Mouse (Mus musculus): ENCODE results near the gene Rabl3.

The Rabl3 gene

GRCm38 (mm10) chr16:37546312-37546711 is 6.6 kb downstream of the Rabl3 start:
- no peak for DNase-seq (ENCODE audit: low spot score)

DNA sequence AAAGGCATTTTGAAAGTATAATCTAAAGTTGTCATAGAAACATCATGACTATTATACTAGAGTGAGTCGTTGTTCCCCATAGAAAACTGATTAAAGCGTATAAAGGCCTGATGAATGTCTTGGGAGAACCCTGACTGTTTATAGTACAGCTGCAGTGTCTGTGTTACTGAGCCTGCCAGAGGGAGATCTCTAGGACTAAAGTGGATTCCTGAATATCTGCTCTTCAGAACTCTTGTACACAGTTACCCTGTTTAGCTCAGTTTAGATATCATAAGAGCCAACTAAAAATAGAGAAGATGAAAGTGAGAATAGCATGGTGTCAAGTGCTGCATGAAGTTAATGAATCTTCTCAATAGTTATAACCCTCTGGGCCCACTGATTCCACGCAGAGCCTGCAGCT is 10.6 kb downstream of the Rabl3 start:
- DNase-seq (ENCODE audit: low spot score): no peak

DNA sequence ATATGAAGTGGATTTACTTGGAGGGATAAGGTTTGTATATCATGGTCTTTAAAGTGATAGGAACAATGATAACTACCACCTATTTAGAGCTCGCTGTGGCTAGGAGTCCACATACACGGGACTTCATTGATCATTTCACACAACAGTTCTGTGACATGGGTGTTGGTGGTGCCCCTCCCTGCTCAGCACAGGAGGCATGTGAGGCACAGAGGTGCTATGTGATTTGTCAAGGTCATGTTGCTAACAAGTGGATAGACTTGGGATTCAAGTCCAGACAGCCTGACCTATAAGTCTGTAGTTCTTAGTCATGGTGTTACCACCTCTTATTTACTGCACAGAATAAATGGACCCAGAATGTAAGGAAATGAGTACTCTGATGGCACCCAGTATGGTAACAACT is 11.3 kb downstream of the Rabl3 start:
- DNase-seq (ENCODE audit: low spot score): no peak

- DNase-seq (ENCODE audit: low spot score): no peak
Measured at GRCm38 (mm10) chr16:37552824-37553223, 13.1 kb downstream of the Rabl3 start.

DNA sequence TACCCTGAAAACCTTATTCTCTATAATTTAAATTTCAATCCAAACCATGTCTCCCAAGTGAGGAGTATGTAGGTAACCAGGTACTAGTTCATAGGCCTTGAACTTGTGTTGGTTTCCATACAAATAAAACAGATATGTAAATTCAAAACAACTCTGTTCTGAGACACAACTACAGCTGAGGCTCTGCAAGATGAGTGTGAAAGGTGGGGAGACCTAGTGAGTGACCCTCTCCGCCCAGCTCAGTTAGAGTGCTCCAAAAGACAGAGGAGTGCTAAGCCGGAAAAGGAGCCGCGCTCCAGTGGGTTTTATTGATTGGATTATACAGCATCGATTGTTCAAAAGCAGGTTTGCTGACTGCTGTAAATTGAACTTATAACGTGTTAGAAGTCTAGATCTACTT is 22.7 kb downstream of the Rabl3 start:
- DNase-seq (ENCODE audit: low spot score): no peak

DNA sequence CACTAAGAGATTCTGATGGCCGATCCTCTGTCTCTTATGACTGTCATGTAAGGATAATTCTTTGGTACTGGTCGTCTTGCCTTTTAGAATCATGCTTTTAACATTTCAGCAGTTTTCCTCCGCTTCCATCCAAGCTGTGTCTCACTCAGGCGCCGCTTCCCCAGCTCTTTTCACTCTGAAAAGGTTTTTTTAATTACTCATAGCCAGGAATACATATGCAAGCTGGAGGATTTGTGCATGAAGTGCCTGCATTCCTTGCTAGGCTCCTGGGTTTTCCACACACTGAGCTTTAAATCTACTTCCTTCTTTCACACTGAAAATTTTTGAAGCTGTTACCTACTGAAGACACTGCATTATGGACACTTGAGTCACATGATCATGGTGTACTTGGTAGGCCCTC is 23.3 kb downstream of the Rabl3 start:
- no peak for DNase-seq (ENCODE audit: low spot score)

DNA sequence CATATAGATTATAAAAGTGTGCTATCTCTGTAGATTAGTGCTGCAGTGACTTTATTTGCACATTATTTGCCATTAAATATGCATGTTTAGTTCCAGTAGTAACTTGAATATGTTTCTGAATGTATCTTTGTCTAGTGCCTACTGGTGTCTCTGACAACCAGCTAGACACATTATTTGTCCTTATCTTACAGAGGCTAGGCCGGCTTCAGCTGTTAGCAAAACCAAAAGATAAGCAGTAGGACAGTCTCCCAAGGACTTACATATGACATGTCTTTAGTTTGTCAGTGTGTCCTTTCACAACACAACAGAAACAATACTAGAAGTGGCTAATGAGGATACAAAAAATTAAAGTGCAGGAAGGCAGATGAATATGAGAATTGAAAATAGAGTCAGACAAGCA is 25.4 kb downstream of the Rabl3 start:
- DNase-seq (ENCODE audit: low spot score): no peak

GRCm38 (mm10) chr16:37566107-37566506 is 26.4 kb downstream of the Rabl3 start:
- no peak for DNase-seq (ENCODE audit: low spot score)

GRCm38 (mm10) chr16:37567113-37568050 is 27.7 kb downstream of the Rabl3 start:
- DNase-seq (ENCODE audit: low spot score): no peak

DNA sequence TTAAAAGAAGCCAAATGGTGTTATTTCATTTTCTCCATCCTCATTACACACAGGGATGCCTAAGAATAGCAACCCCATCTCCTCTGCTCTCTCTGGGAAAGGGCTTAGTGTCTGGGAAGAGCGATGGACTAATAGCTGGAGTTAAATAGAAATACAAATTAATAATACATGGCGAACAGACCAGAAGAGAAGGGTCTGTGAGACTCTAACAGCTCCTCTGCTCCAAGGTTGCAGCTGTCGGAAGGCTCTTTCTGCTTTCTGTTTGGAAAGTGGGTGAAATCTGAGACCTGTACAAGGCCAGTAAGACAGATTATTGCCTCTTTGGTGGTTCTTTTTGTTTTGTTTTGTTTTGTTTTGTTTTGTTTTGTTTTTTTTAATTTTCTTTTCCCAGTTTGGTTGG is 31.9 kb downstream of the Rabl3 start:
- DNase-seq (ENCODE audit: low spot score): no peak

DNA sequence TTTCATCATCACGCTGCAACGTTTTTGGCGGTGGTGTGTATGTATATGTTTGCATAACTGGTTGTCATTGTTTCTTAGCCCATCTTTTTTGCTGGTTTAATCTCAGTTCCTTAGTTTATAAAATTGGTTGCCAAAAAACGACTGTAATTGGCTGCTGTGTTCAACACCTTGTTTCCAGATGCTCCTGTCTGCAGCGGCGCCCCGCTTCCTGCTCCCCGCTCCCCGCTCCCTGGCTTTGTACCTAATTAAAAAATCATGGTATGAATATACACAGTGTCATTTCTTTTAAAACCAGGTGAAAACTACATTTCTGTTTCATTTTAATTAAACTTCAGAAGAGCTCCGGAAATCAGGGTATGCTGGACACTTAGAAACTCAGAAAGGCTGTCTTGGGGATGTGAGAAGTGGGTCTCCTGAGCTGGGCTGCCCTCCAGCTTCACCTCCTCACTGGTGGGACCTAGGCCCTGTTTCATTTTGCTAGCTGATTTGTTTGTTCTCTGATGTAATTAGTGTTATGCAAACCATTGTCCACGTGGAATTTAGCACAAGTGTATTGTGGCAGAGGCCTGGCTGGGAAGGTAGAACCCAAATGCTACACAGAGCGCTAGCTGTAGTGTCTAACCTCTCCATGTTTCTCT is 32.6 kb downstream of the Rabl3 start:
- DNase-seq (ENCODE audit: low spot score): no peak

GRCm38 (mm10) chr16:37573061-37573460 is 33.4 kb downstream of the Rabl3 start:
- DNase-seq (ENCODE audit: low spot score): no peak

GRCm38 (mm10) chr16:37575325-37575724 is 35.6 kb downstream of the Rabl3 start:
- DNase-seq (ENCODE audit: low spot score): no peak

DNA sequence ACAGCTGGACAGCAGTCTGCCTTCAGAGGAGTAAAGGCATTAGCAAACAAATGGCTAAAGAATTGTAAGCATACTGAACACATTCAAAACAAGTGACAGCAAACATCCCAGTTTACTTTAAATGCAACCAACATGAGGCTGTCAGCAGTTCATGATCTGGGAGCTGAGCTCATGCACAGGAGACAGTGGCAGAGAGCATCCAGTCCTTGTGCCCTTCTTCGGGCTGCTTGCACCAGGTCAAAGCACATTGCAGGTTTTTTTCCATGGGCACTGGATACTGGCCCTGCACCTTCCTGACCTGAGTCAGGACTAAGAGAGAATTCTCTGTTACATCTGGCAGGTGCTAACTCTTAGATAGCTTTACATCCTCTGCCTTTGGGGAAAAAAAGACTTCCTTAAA is 39.9 kb downstream of the Rabl3 start:
- DNase-seq (ENCODE audit: low spot score): no peak

DNA sequence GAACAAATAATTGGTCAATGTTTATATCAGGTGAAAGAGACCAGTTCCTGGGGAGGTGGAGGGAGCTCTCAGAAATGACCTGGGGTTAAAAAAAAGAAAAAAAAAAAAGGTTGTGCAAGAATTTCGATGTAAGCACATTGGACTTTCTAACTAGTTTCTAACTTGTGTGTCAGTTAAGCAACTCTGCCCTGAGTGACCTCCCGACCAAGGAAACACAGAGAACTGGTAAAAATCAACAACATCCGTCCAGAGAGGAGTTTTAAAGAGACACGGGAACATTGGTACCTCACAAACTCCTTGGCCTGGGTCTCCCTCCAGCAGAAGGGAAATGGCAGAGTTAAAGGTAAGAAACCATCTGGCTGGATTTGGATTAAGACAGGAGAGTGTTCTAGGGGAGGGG is 40.3 kb downstream of the Rabl3 start, which contains the start of gene Hgd:
Gene Hgd, plus strand, starts transcription at position 160 of the 400 bp plus-strand sequence.
- DNase-seq (ENCODE audit: low spot score): no peak

- DNase-seq (ENCODE audit: low spot score): no peak
Measured at GRCm38 (mm10) chr16:37580651-37581050, 41.0 kb downstream of the Rabl3 start.

DNA sequence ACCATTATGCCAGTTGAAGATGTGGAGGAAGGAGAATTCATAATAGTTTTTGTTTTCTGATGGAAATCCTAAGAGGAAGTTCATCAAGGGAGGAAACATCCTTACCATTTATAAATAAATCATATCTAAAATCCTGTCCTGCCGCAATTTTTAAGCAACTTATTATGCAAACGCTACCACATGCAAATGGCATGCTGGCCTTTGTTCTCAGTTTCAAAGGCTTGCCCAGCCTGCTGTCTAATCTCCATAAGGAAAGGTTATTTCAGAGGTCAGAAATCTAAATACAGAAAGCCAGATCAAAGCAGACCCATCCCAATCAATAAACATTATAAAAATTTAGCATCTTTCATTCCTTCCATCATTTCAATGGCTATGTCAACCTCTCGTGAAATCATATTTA is 42.2 kb downstream of the Rabl3 start:
- no peak for DNase-seq (ENCODE audit: low spot score)

DNA sequence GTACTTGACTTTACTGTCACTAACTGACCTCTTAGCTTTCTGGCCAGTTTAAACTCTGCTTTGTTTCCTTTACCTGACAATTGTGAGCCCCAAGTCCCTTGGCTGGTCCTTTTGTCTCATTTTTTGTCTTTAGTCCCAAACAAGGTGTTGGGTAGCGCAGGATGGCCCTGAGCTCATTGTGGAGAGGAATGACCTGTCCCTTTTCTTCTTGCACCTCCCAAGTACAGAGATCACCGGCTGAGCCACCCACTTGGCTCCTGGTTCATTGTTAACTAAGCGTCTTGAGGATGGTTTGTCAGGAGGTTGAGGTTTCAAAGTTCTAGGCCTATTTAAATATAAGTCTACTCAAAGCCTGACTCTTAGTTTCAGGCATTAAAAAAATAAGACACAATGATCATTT is 43.6 kb downstream of the Rabl3 start:
- DNase-seq (ENCODE audit: low spot score): no peak

GRCm38 (mm10) chr16:37583801-37584200 is 44.1 kb downstream of the Rabl3 start:
- DNase-seq (ENCODE audit: low spot score): no peak

GRCm38 (mm10) chr16:37584218-37585035 is 44.7 kb downstream of the Rabl3 start:
- DNase-seq (ENCODE audit: low spot score): peak; percentile 22

- no peak for DNase-seq (ENCODE audit: low spot score)
Measured at GRCm38 (mm10) chr16:37585129-37585563, 45.5 kb downstream of the Rabl3 start.

DNA sequence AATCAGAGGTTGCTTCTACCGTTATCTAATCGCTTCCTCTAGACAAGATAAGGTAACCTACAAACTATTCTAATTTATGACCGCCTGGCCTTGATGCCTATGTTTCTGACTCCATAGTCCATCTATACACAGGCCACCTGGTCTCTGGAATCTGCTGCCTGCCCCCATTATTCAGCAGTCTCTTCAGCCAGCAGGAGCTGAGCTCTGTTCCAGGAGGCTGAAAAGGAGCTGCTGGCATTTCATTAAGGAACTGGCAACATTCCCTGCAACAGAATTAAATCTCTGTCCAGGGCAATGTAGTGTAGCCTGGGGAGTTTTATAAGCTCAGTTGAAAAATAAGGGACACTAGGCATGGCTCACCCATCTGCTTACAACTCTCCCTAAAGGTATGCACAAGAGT is 51.2 kb downstream of the Rabl3 start:
- no peak for DNase-seq (ENCODE audit: low spot score)

GRCm38 (mm10) chr16:37591551-37591950 is 51.9 kb downstream of the Rabl3 start:
- no peak for DNase-seq (ENCODE audit: low spot score)
